Mouse (Mus musculus): ENCODE measurements at regions not wholly inside any gene's neighbourhood (a gene's known extent, or its start where the extent isn't known, plus 50 kb on each side); places are given as distances from the start of the nearest gene placed in this dataset.

DNA sequence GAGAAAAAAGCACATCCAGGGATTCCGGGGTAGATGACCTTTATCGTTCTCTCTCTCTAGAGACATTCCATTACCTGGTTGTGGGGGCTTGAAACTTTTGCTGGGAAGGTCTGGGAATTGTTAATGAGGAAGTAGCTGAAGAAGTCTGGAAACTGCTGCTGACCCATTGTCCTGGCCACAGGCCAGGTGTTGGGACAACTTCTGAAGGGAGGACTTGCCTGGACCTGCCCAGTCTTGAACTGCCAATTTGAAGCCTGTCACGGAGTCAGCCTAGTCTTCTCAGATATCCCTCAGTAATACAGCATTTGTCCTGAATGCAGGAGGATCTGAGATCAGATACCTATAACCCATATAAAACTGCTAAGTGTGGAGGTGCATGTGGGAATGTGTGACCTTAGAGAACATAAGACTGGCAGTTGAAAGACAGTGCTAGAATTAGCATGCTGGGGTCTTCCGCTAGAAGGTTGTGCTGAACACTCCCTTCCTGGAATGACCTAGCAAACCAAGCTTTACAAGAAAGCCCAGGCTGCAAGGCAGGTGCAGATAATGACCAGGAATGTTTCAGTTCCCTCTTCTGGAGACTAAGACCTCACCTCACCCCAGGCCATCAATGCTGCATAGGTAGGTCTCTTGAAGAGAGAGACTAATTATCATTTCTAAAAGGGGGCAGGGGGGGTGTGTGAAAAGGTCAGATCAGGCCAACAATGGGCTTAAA, 204.7 kb upstream of the Crbn start:
- ATAC-seq (replicated peaks; ENCODE audit: low FRiP score, low read depth) (no peak), DNase-seq (ENCODE audit: low spot score) (no peak)
- no peak overlapping the region for H3K4me2 ChIP-seq (ENCODE audit: low read length)
- no peak overlapping the region for H3K4me3 ChIP-seq (replicated peaks; ENCODE audit: low read depth, low read length)
- no peaks in the 10 kb centered on the region for H3K27me3 ChIP-seq (ENCODE audit: insufficient read depth, low read length)
- no peaks in the 10 kb centered on the region for H3K9me3 ChIP-seq (replicated peaks; ENCODE audit: low read length)
- no peaks in the 10 kb centered on the region for H3K36me3 ChIP-seq (ENCODE audit: insufficient read depth, low read length)
- no peak for TF ChIP-seq CTCF (IDR thresholded peaks at IDR 0.05; ENCODE audit: low read depth)
- H3K27ac ChIP-seq: no peak overlapping the region
- H3K9ac ChIP-seq (ENCODE audit: low read depth, low read length): no peak overlapping the region
- WGBS: 81% methylated on average over 4 of the region's 4 CpGs
- H3K4me1 ChIP-seq (replicated peaks; ENCODE audit: insufficient read depth, low read length): no peaks in the 10 kb centered on the region

DNA sequence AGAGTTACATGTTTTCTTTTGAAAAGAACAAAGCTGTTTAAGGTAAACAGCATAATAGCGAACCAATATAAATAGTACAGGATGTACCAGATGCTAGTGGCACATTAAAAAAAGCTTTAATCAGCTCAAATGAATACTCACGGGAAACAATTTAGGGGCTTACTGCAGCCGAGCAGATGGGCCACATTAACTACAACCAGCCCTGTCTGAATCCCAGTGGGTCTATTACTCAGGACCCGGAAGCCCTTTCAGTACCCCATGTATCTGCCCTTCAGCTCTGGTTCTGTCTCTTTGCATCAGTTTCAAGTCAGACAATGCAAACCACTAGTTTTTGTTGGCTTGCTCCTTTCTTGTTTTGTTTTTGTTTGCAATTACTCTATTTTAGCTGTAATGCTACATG, 210.9 kb upstream of the Crbn start:
- H3K4me1 ChIP-seq (replicated peaks; ENCODE audit: insufficient read depth, low read length): no peaks in the 10 kb centered on the region
- ATAC-seq (replicated peaks; ENCODE audit: low FRiP score, low read depth): no peak
- no peak overlapping the region for H3K4me2 ChIP-seq (ENCODE audit: low read length)
- H3K27ac ChIP-seq: no peak overlapping the region
- 54% methylated on average over 4 of the region's 4 CpGs for WGBS
- no peak for DNase-seq (ENCODE audit: low spot score)
- no peaks in the 10 kb centered on the region for H3K9me3 ChIP-seq (replicated peaks; ENCODE audit: low read length)
- H3K36me3 ChIP-seq (ENCODE audit: insufficient read depth, low read length): no peaks in the 10 kb centered on the region
- no peaks in the 10 kb centered on the region for H3K27me3 ChIP-seq (ENCODE audit: insufficient read depth, low read length)
- no peak overlapping the region for H3K4me3 ChIP-seq (replicated peaks; ENCODE audit: low read depth, low read length)
- no peak for TF ChIP-seq CTCF (IDR thresholded peaks at IDR 0.05; ENCODE audit: low read depth)
- no peak overlapping the region for H3K9ac ChIP-seq (ENCODE audit: low read depth, low read length)

DNA sequence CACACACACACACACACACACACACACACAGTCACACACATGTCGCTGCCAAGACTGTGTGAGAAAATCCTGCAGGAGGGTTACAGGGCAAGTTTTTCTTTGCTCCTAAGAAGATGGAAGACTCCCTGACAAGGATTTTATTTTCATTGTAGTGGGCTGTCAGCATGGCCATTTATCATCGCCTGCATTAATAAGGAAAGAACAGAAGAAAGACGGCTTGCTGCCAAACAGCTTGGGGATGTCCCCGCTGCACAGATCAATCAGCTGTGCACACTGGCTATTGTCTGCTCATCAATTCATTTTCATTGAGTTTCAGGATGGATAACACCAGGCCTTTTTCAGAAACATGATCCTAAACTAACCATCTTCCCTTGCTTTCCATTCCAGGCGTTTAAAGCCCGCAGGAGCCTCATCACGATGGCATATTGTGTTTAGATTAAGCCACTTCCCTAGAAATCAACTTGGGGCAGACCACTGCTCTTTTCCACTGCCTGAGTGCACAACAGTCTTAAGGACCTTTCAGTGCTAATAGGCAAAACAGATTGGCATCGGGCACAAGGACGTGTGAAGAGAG, 213.1 kb upstream of the Crbn start:
- H3K27me3 ChIP-seq (ENCODE audit: insufficient read depth, low read length): no peaks in the 10 kb centered on the region
- H3K4me1 ChIP-seq (replicated peaks; ENCODE audit: insufficient read depth, low read length): no peaks in the 10 kb centered on the region
- no peak overlapping the region for H3K27ac ChIP-seq
- peak overlapping the region; percentile 36 for H3K4me2 ChIP-seq (ENCODE audit: low read length)
- no peak overlapping the region for H3K9ac ChIP-seq (ENCODE audit: low read depth, low read length)
- H3K9me3 ChIP-seq (replicated peaks; ENCODE audit: low read length): no peaks in the 10 kb centered on the region
- no peaks in the 10 kb centered on the region for H3K36me3 ChIP-seq (ENCODE audit: insufficient read depth, low read length)
- peak; percentile 84 for ATAC-seq (replicated peaks; ENCODE audit: low FRiP score, low read depth)
- 10% methylated on average over 9 of the region's 9 CpGs for WGBS
- TF ChIP-seq CTCF (IDR thresholded peaks at IDR 0.05; ENCODE audit: low read depth): no peak
- H3K4me3 ChIP-seq (replicated peaks; ENCODE audit: low read depth, low read length): no peak overlapping the region
- peak; percentile 84 for DNase-seq (ENCODE audit: low spot score)

DNA sequence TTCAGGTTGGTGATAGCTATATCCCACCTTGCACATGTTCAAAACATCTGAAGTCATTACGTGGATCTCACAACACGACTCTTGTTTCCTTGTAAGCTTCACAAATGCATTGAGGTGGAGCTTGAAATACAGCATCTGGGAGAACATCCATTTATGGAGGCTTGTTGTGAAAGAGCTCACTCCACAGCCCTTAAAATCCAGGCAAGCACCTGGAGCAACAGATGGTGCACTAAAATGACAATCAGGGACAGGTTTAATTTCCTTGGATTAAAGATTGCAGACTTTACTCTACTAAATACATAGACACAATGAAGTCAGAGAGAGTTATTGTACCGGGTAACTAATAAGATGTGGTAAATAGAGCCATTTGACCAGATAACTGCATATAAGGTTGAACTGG, 219.2 kb upstream of the Crbn start:
- H3K36me3 ChIP-seq (ENCODE audit: insufficient read depth, low read length): no peaks in the 10 kb centered on the region
- H3K27ac ChIP-seq: no peak overlapping the region
- TF ChIP-seq CTCF (IDR thresholded peaks at IDR 0.05; ENCODE audit: low read depth): no peak
- H3K4me3 ChIP-seq (replicated peaks; ENCODE audit: low read depth, low read length): no peak overlapping the region
- ATAC-seq (replicated peaks; ENCODE audit: low FRiP score, low read depth): no peak
- WGBS: 72% methylated on average over 3 of the region's 3 CpGs
- H3K4me1 ChIP-seq (replicated peaks; ENCODE audit: insufficient read depth, low read length): no peaks in the 10 kb centered on the region
- H3K9ac ChIP-seq (ENCODE audit: low read depth, low read length): no peak overlapping the region
- no peak overlapping the region for H3K4me2 ChIP-seq (ENCODE audit: low read length)
- H3K9me3 ChIP-seq (replicated peaks; ENCODE audit: low read length): no peaks in the 10 kb centered on the region
- DNase-seq (ENCODE audit: low spot score): no peak
- H3K27me3 ChIP-seq (ENCODE audit: insufficient read depth, low read length): no peaks in the 10 kb centered on the region

DNA sequence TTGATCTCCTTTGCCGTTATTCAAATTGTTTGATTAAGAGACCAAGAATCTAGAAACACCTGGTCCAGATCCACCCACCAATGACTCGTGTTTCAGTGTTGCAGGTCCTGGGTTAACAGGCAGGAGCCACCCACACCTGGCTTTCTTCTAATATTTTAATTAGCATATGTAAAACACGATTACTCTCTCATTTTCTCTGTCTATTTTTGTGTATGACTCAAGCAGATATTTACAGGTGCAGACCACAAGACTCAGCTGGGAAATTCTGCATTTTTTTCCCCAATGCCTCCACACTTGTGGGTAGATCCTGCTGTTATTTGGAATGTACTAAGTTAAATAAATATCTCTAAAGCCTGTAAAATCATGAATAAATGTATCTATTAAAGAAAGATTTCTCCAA, 245.3 kb upstream of the Crbn start:
- 77% methylated on average over 3 of the region's 3 CpGs for WGBS
- ATAC-seq (replicated peaks; ENCODE audit: low FRiP score, low read depth): no peak

DNA sequence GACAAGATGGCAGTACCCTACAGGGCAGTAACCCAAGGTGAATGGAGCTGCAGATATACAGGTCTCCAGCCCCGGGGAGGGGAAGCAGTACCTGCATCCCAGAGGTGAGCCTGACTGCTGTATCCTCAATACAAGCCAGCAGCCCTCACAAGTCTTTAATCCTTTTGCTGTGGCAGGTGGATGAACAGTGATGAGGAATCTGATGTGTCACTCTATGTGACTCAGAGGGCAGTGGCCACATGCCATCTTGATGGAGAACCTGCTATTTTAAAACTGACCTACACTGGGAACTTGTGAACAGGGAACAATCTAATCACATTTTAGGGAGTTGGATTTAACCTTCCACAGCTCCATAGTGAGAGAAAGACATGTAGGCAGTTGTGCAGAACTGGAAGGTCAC, 251.7 kb upstream of the Crbn start:
- no peak for TF ChIP-seq CTCF (IDR thresholded peaks at IDR 0.05; ENCODE audit: low read depth)
- Histone ChIP-seq H3K4me3 (replicated peaks; ENCODE audit: low read depth, low read length) (no peak overlapping the region), H3K27me3 (ENCODE audit: insufficient read depth, low read length) (no peaks in the 10 kb centered on the region), H3K27ac (no peak overlapping the region), H3K4me2 (ENCODE audit: low read length) (no peak overlapping the region), H3K9me3 (replicated peaks; ENCODE audit: low read length) (no peaks in the 10 kb centered on the region), H3K4me1 (replicated peaks; ENCODE audit: insufficient read depth, low read length) (no peaks in the 10 kb centered on the region), H3K36me3 (ENCODE audit: insufficient read depth, low read length) (no peaks in the 10 kb centered on the region), H3K9ac (ENCODE audit: low read depth, low read length) (no peak overlapping the region)
- WGBS: 91% methylated on average over 1 of the region's 1 CpGs
- no peak for ATAC-seq (replicated peaks; ENCODE audit: low FRiP score, low read depth)
- DNase-seq (ENCODE audit: low spot score): no peak

More for the DNA sequence above, 245.3 kb upstream of the Crbn start:
- Histone ChIP-seq H3K27me3 (ENCODE audit: insufficient read depth, low read length) (no peaks in the 10 kb centered on the region), H3K4me3 (replicated peaks; ENCODE audit: low read depth, low read length) (no peak overlapping the region), H3K4me1 (replicated peaks; ENCODE audit: insufficient read depth, low read length) (no peaks in the 10 kb centered on the region), H3K4me2 (ENCODE audit: low read length) (no peak overlapping the region), H3K9me3 (replicated peaks; ENCODE audit: low read length) (no peaks in the 10 kb centered on the region), H3K36me3 (ENCODE audit: insufficient read depth, low read length) (no peaks in the 10 kb centered on the region), H3K27ac (no peak overlapping the region), H3K9ac (ENCODE audit: low read depth, low read length) (no peak overlapping the region)
- no peak for DNase-seq (ENCODE audit: low spot score)
- no peak for TF ChIP-seq CTCF (IDR thresholded peaks at IDR 0.05; ENCODE audit: low read depth)

Measured in kidney, postnatal 0 days (tissue).